Mouse (Mus musculus) limb, embryonic 14.5 days (tissue): ENCODE results near the gene Stox2. TPM values are rescaled to one million over a fixed set of nuclear protein-coding genes. Genes with fewer than 3 reads are reported as not detected.

Experiments
- ATAC-seq: fragments of 200-750 bp; cut with Nextera tagmentation; 2 replicates; pipeline ENCODE4 v1.8.0; 2017; ENCODE audit warnings: low read depth, moderate number of reproducible peaks, moderate TSS enrichment; ENCODE audit not compliant: low FRiP score
- DNase-seq: peaks from one replicate; pipeline ENCODE4 v3.0.0-alpha.2; 2015; ENCODE audit warnings: low spot score
- H3K27ac ChIP-seq: fragments of 300-500 bp; sonication (generic); replicated peaks from 2 replicates; pipeline ENCODE4 v1.5.1; 2014; ENCODE audit warnings: low read depth, mild to moderate bottlenecking, low read length, moderate library complexity, mixed read lengths
- H3K27me3 ChIP-seq: fragments of 300-500 bp; sonication (generic); 2 replicates; pipeline ENCODE4 v1.6.1; 2014; ENCODE audit warnings: low read length, mixed read lengths; ENCODE audit not compliant: control insufficient read depth, insufficient read depth
- H3K36me3 ChIP-seq: fragments of 300-500 bp; sonication (generic); 2 replicates; pipeline ENCODE4 v1.6.1; 2014; ENCODE audit warnings: mild to moderate bottlenecking, low read length, moderate library complexity, mixed read lengths; ENCODE audit not compliant: control insufficient read depth, insufficient read depth
- H3K4me1 ChIP-seq: fragments of 300-500 bp; sonication (generic); 2 replicates; pipeline ENCODE4 v1.6.1; 2014; ENCODE audit warnings: antibody characterized with exemption, low read length, mixed read lengths; ENCODE audit not compliant: control insufficient read depth, insufficient read depth
- H3K4me2 ChIP-seq: fragments of 300-500 bp; sonication (generic); replicated peaks from 2 replicates; pipeline ENCODE4 v1.6.1; 2014; ENCODE audit warnings: low read depth, mild to moderate bottlenecking, low read length, moderate library complexity; ENCODE audit not compliant: severe bottlenecking
- H3K4me3 ChIP-seq: fragments of 300-500 bp; sonication (generic); replicated peaks from 2 replicates; pipeline ENCODE4 v1.5.1; 2014; ENCODE audit warnings: low read length
- H3K9ac ChIP-seq: fragments of 300-500 bp; sonication (generic); 2 replicates; pipeline ENCODE4 v1.6.1; 2014; ENCODE audit warnings: mild to moderate bottlenecking, low read depth, low read length, moderate library complexity; ENCODE audit not compliant: severe bottlenecking
- H3K9me3 ChIP-seq: fragments of 300-500 bp; sonication (generic); 2 replicates; pipeline ENCODE4 v1.6.1; 2016; ENCODE audit warnings: low read length; ENCODE audit not compliant: control insufficient read depth
- POLR2A ChIP-seq: fragments of 200-500 bp; IDR thresholded peaks from 2 replicates; pipeline ENCODE4 v1.8.0; 2012; ENCODE audit warnings: inconsistent platforms, mild to moderate bottlenecking, moderate library complexity, borderline replicate concordance; ENCODE audit not compliant: insufficient read depth, insufficient read length; ENCODE audit errors: extremely low read depth
- WGBS: fragments of 180-500 bp; shearing (Covaris S2); extraction: QIAGEN DNeasy Blood & Tissue Kit; methylation state at CpG from one replicate; pipeline ENCODE4 v1.1.7; 2014; 5-methylcytosine and 5-hydroxymethylcytosine counted together
- polyA plus RNA-seq, 2 experiments: library from polyadenylated mRNA; depleted of rRNA in 1 of 2; stranded (reverse) in 1 of 2; unstranded in 1 of 2; fragments of >200 nt; fragmentation: Nextera tagmentation in 1 of 2; extraction: Ambion mirVana in 1 of 2; gene quantifications; 2 replicates each; pipeline versions ENCODE4 v1.2.1 to v1.2.3; 2012 to 2014

The Stox2 gene
- polyA plus RNA-seq, 2 experiments, result 12.2 to 17.1 TPM

- Histone ChIP-seq H3K4me2 (no peak overlapping the region), H3K36me3 (no peaks in the 10 kb centered on the region), H3K4me3 (no peak overlapping the region), H3K9ac (no peak overlapping the region), H3K27ac (no peak overlapping the region), H3K27me3 (no peaks in the 10 kb centered on the region), H3K4me1 (peaks cover 20% of the 10 kb centered on the region), H3K9me3 (no peaks in the 10 kb centered on the region)
- DNase-seq (no peak), ATAC-seq (no peak)
- WGBS, result 78% methylated on average over 15 of the region's 15 CpGs
- TF ChIP-seq POLR2A, result no peak
Observed at GRCm38 (mm10) chr8:47369949-47370348, 76.2 kb downstream of the Stox2 start.

DNA sequence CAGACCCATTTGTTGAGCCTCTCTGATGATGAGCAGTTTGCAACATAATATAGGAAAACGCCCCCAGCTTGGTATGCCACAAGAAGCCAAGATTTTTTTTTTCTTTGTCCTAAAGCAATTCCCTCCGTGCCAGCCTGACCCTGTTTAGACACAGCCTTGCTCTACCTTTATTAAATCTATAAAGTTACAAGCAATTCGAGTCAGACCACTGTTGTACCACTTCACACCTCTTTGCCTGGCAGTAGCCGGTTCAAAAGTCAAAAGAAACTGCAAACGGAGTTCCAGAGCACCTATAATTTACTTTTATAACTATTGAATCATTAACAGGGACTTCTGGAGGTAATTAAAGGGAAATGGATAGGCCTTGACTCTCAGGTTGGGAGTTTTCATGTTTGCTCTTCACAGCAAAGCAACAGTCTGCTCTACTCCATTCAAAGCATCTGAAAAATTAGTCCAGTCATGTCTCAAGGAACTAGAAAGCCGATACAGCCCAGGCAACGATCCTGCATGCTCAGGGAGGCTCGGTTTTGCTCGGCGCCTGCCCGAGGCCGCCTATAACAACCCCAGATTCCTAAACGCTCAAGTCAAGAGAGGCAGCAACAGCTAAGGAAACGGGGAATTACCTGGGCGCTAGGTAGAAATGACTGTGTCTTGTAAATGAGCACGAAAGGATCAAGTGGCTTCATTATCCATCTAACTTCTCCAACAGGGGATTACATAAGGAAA, 77.0 kb downstream of the Stox2 start:
- H3K4me2 ChIP-seq, result 0 out of 2 replicates have a peak overlapping the region, but pooled peaks have one; percentile 10
- no peaks in the 10 kb centered on the region for H3K27me3 ChIP-seq
- ATAC-seq (no peak), DNase-seq (no peak)
- H3K27ac ChIP-seq, result no peak overlapping the region
- 18% methylated on average over 16 of the region's 16 CpGs for WGBS
- H3K4me3 ChIP-seq, result no peak overlapping the region
- H3K9ac ChIP-seq, result no peak overlapping the region
- H3K4me1 ChIP-seq, result peaks cover 20% of the 10 kb centered on the region
- no peaks in the 10 kb centered on the region for H3K36me3 ChIP-seq
- H3K9me3 ChIP-seq, result no peaks in the 10 kb centered on the region
- TF ChIP-seq POLR2A, result no peak

GRCm38 (mm10) chr8:47367029-47367428, 79.1 kb downstream of the Stox2 start:
- no peak overlapping the region for H3K4me3 ChIP-seq
- TF ChIP-seq POLR2A, result no peak
- no peaks in the 10 kb centered on the region for H3K27me3 ChIP-seq
- H3K9ac ChIP-seq, result no peak overlapping the region
- H3K27ac ChIP-seq, result no peak overlapping the region
- peaks cover 20% of the 10 kb centered on the region for H3K4me1 ChIP-seq
- WGBS, result 76% methylated on average over 6 of the region's 6 CpGs
- no peak for ATAC-seq
- H3K9me3 ChIP-seq, result no peaks in the 10 kb centered on the region
- no peak for DNase-seq
- no peak overlapping the region for H3K4me2 ChIP-seq
- H3K36me3 ChIP-seq, result no peaks in the 10 kb centered on the region

DNA sequence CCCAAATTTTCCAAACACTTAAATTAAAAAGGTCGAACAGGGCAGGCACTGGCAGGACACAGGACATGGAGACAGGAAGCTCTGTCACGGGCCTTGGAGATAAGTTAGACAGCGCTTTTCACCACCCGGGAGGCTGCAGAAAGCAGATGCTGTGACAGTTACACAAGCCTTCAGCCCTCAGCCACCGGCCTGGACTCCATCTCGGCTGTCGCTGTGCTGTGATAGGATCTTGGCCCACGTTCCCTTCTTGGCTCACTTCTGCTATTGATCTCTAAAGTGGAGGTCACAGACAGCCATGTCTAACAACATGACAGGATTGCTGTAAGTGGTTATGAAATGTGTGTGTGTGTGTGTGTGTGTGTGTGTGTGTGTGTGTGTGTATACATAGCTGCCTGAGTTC, 82.9 kb downstream of the Stox2 start:
- DNase-seq (no peak), ATAC-seq (no peak)
- Histone ChIP-seq H3K36me3 (no peaks in the 10 kb centered on the region), H3K9me3 (no peaks in the 10 kb centered on the region), H3K4me3 (no peak overlapping the region), H3K27ac (no peak overlapping the region), H3K4me1 (no peaks in the 10 kb centered on the region; the same call in 1 of the 2 replicates), H3K27me3 (no peaks in the 10 kb centered on the region), H3K4me2 (no peak overlapping the region), H3K9ac (no peak overlapping the region)
- no peak for TF ChIP-seq POLR2A
- WGBS, result 45% methylated on average over 8 of the region's 8 CpGs

- no peak for TF ChIP-seq POLR2A
- WGBS, result 89% methylated on average over 8 of the region's 8 CpGs
- Histone ChIP-seq H3K4me1 (peaks cover 28% of the 10 kb centered on the region), H3K9ac (no peak overlapping the region), H3K27me3 (no peaks in the 10 kb centered on the region), H3K4me3 (no peak overlapping the region), H3K36me3 (no peaks in the 10 kb centered on the region), H3K4me2 (no peak overlapping the region), H3K9me3 (no peaks in the 10 kb centered on the region), H3K27ac (no peak overlapping the region)
- DNase-seq (no peak), ATAC-seq (no peak)
Observed at GRCm38 (mm10) chr8:47355340-47355906, 90.7 kb downstream of the Stox2 start.
